Mouse (Mus musculus): ENCODE measurements at regions not wholly inside any gene's neighbourhood (a gene's known extent, or its start where the extent isn't known, plus 50 kb on each side); places are given as distances from the start of the nearest gene placed in this dataset.

- no peak for DNase-seq (ENCODE audit: low read depth, low spot score)
Observed at GRCm38 (mm10) chr15:36347333-36347845, 660.2 kb downstream of the Zfp706 start.

GRCm38 (mm10) chr15:36346126-36346525 is 661.4 kb downstream of the Zfp706 start:
- DNase-seq (ENCODE audit: low read depth, low spot score), result no peak

GRCm38 (mm10) chr15:36345413-36345812 is 662.2 kb downstream of the Zfp706 start:
- no peak for DNase-seq (ENCODE audit: low read depth, low spot score)

- DNase-seq (ENCODE audit: low read depth, low spot score), result no peak
Observed at GRCm38 (mm10) chr15:36339971-36340550, 667.5 kb downstream of the Zfp706 start.

GRCm38 (mm10) chr15:36338766-36339165 is 668.8 kb downstream of the Zfp706 start:
- DNase-seq (ENCODE audit: low read depth, low spot score), result no peak

GRCm38 (mm10) chr15:36336857-36337256 is 670.7 kb downstream of the Zfp706 start:
- no peak for DNase-seq (ENCODE audit: low read depth, low spot score)

- no peak for DNase-seq (ENCODE audit: low read depth, low spot score)
Observed at GRCm38 (mm10) chr15:36335116-36335515, 672.5 kb downstream of the Zfp706 start.

- DNase-seq (ENCODE audit: low read depth, low spot score), result no peak
Observed at GRCm38 (mm10) chr15:36334436-36335113, 673.0 kb downstream of the Zfp706 start.

GRCm38 (mm10) chr15:36333857-36334256 is 673.7 kb downstream of the Zfp706 start:
- DNase-seq (ENCODE audit: low read depth, low spot score), result no peak

GRCm38 (mm10) chr15:36333265-36333664 is 674.3 kb downstream of the Zfp706 start:
- DNase-seq (ENCODE audit: low read depth, low spot score), result no peak

Data from ES-CJ7 (cell line).